Mouse (Mus musculus) bone marrow macrophage, adult 2 months (primary cell): Measurements from ENCODE around the gene Phactr1.

Experiments used
- CTCF ChIP-seq: IDR thresholded peaks from 2 replicates; pipeline ENCODE4 v1.5.1; 2012; ENCODE audit warnings: low read depth, mild to moderate bottlenecking, low read length, moderate library complexity
- POLR2A ChIP-seq: IDR thresholded peaks from 2 replicates; pipeline ENCODE4 v1.6.1; 2012; ENCODE audit warnings: mild to moderate bottlenecking, low read depth, low read length, borderline replicate concordance

DNA sequence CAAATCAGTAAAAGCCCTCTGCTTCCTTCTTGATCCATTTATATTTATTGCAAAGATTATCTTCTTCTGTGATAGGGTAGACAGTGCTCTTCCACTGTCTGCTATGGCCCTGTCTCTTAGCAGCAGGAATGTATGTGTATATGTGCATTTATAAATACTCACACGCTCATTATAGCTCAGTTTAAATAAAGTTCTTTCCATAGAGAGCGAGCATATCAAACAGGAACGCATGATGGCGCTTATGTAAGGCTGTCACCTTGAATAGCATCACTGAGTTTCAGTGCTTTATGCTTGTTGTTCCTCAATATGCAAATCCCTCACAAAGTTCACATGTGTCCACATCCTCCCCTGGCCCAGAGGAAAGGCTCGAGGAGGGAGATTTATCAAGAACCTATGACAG, 57.7 kb downstream of the Phactr1 start:
- TF ChIP-seq CTCF (no peak), POLR2A (no peak)
